ENCODE assay signal across 12 mouse cellular contexts in genomic region chr12:92703731-92704130, GRCm38 (mm10).
"Had no signal": no experiment of that assay in that cellular context is flagged by ENCODE, and none has a peak within 500 bp of the region (broad histone marks: within the 10 kb centered on the region; RNA-seq: fewer than 3 reads in every experiment).

No protein-coding gene starts in this region.

- DNase-seq: kidney, adult 11 months; kidney, adult 8-10 months; kidney, postnatal 10 days; kidney, postnatal 36 days; layer of hippocampus, postnatal 36 days; liver, embryonic 13.5 days; lung, adult 2 months; midbrain, embryonic 14.5 days; retina, postnatal 1 day; right cerebral cortex, postnatal 25 days; thymus, adult 18-20 months; thymus, postnatal 25 days had no signal
